Mouse (Mus musculus): ENCODE measurements at regions not wholly inside any gene's neighbourhood (a gene's known extent, or its start where the extent isn't known, plus 50 kb on each side); places are given as distances from the start of the nearest gene placed in this dataset.

GRCm38 (mm10) chr2:131436149-131436548 lies 55.1 kb upstream of the Smox start:
- no peak for DNase-seq (ENCODE audit: extremely low spot score in 1 of 2, low spot score in 1 of 2)

- no peak for DNase-seq (ENCODE audit: extremely low spot score in 1 of 2, low spot score in 1 of 2)
Observed at GRCm38 (mm10) chr2:131430474-131430873, 60.8 kb upstream of the Smox start.

- DNase-seq (ENCODE audit: extremely low spot score in 1 of 2, low spot score in 1 of 2): no peak
Observed at GRCm38 (mm10) chr2:131428089-131428488, 63.2 kb upstream of the Smox start.

GRCm38 (mm10) chr2:131426941-131427340 lies 64.4 kb upstream of the Smox start:
- DNase-seq (ENCODE audit: extremely low spot score in 1 of 2, low spot score in 1 of 2): no peak

- DNase-seq (ENCODE audit: extremely low spot score in 1 of 2, low spot score in 1 of 2): no peak
Observed at GRCm38 (mm10) chr2:131423616-131424320, 67.5 kb upstream of the Smox start.

- peak in 1 of 2 experiments; percentile 83 for DNase-seq (ENCODE audit: extremely low spot score in 1 of 2, low spot score in 1 of 2)
Observed at GRCm38 (mm10) chr2:131422907-131423445, 68.3 kb upstream of the Smox start.

- DNase-seq (ENCODE audit: extremely low spot score in 1 of 2, low spot score in 1 of 2): no peak
Observed at GRCm38 (mm10) chr2:131418130-131418529, 65.4 kb upstream of the Rnf24 start.

GRCm38 (mm10) chr2:131417472-131417871 lies 64.8 kb upstream of the Rnf24 start:
- DNase-seq (ENCODE audit: extremely low spot score in 1 of 2, low spot score in 1 of 2): no peak

- peak; percentile 28 to 86 for DNase-seq (ENCODE audit: extremely low spot score in 1 of 2, low spot score in 1 of 2)
Observed at GRCm38 (mm10) chr2:131416482-131416881, 63.8 kb upstream of the Rnf24 start.

- DNase-seq (ENCODE audit: extremely low spot score in 1 of 2, low spot score in 1 of 2): no peak
Observed at GRCm38 (mm10) chr2:131410906-131411520, 58.3 kb upstream of the Rnf24 start.

- DNase-seq (ENCODE audit: extremely low spot score in 1 of 2, low spot score in 1 of 2): no peak
Observed at GRCm38 (mm10) chr2:131407337-131407736, 54.6 kb upstream of the Rnf24 start.

GRCm38 (mm10) chr2:131404218-131404555 lies 51.5 kb upstream of the Rnf24 start:
- DNase-seq (ENCODE audit: extremely low spot score in 1 of 2, low spot score in 1 of 2): no peak

- no peak for DNase-seq (ENCODE audit: extremely low spot score in 1 of 2, low spot score in 1 of 2)
Observed at GRCm38 (mm10) chr2:131403543-131404217, 51.0 kb upstream of the Rnf24 start.

Measured in frontal cortex, adult 2 months (tissue).